1 mouse cellular context compared by ENCODE assay signal in the genomic region with DNA sequence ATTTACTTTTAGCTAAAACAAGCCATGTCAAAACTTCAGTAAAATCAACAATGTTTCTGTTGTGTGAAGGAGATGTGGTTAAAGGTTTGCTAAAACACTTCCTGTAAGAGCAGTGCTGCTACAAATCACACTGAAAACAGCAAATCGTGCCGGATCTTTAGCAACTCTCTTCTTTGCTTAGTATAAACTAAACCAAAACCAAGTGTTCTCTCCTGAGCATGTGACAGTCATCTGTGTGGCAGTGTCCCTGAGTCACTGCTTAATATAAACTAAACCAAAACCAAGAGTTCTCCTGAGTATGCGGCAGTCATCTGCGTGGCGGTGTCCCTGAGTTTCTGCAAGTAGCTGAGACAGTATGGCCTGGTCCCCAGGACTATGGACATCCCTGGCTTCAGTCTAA. TPM values are rescaled to one million over a fixed set of nuclear protein-coding genes. Genes with fewer than 3 reads are reported as not detected.
"Had no signal": no experiment of that assay in that cellular context is flagged by ENCODE, and none has a peak within 500 bp of the region (broad histone marks: within the 10 kb centered on the region; RNA-seq: fewer than 3 reads in every experiment).

No protein-coding gene starts in this region.

RNA-seq across cellular contexts. Expression of gene Bcl2a1d, which starts 21.9 kb away (rescaled TPM):
- polyA plus RNA-seq: midbrain, embryonic 10.5 days had no signal
